Mouse (Mus musculus): ENCODE results near the gene Nkiras2. TPM values are rescaled to one million over a fixed set of nuclear protein-coding genes. Genes with fewer than 3 reads are reported as not detected.
"Not testable (repeated sequence)": the region's sequence is repeated elsewhere in the genome, so short reads cannot be mapped to it uniquely, and the experiment has no call there.

The Nkiras2 gene
- polyA plus RNA-seq, 1 experiment, result 29.9 TPM

DNA sequence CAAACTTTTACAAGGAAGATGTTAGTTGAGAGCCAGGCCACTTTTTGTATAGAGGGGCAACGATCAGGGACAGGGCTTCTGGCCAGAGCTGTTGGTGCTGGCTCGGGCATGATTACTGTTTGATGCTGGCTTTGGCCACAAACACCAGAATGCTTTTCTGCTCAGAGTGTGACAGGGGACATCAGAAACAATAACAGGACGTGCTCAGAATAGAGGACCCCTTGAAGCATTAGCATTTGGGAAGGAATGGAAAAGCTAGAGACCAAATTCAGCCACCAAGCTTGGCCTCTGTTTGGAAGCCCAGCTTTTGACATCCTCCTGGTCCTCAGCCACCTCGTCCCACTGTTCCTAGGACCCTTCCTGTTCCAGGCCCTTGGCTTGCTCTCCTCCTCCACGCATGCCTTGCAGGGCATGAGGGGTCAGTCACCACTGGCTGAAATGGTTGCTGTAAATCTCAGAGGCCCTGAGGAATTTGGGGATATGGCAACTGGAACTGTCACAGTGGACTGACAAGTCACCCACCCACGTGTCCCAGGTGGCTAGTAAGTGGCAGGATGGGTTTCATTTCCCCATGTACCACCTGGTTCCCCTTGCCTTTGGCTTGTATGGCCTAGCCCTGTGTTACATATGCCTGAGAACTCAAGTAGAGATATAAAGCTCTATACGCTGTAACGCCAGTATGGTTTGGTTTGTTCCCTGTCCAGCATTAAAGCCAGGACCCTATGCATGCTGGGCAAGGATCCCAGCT lies 41.0 kb upstream of the Nkiras2 start:
- Histone ChIP-seq H3K27ac (ENCODE audit: insufficient read depth, low read length) (no peak overlapping the region), H3K4me3 (ENCODE audit: insufficient read depth, low read length) (no peak overlapping the region), H3K4me1 (ENCODE audit: control insufficient read depth, insufficient read depth, low read length) (no peaks in the 10 kb centered on the region; the same call in 1 of the 2 replicates)
- TF ChIP-seq CTCF (IDR thresholded peaks at IDR 0.05; ENCODE audit: borderline replicate concordance, insufficient read depth, low read length) (no peak), POLR2A (IDR thresholded peaks at IDR 0.05; ENCODE audit: low read depth, low read length) (no peak)

DNA sequence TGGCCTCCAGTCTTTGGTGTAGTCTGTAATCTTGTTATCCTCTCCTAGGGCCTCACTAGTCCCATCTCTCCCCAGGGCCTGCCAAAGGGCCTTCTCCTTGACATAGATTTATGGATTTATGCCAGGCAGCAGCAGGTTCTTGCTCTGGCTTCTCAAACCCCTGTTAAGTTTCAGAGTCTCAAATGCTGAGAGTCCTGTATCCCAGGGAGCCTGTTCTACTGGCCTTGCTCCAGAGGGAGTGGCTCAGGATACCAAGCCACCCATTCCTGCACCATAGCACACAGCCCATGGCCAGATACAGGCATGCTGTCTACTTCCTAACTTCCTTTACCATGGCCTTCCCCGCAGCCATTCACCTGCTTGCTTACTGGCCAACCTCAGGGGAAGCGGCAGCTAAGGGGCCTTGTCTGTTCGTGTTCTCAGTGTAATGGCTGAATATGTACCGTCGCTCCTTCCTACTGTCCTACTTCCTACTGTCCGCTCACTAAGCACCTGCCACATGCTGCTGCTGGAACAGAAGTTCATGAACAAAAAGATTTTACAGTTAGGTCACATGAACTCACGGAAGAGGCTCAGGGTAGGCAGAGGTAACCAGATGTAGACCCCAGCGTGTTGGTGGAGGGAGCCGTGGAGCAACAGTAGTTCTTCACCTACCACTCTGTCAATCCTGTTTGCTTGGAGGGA lies 39.8 kb upstream of the Nkiras2 start:
- Histone ChIP-seq H3K4me1 (ENCODE audit: control insufficient read depth, insufficient read depth, low read length) (no peaks in the 10 kb centered on the region; the same call in 1 of the 2 replicates), H3K4me3 (ENCODE audit: insufficient read depth, low read length) (no peak overlapping the region), H3K27ac (ENCODE audit: insufficient read depth, low read length) (no peak overlapping the region)
- TF ChIP-seq POLR2A (IDR thresholded peaks at IDR 0.05; ENCODE audit: low read depth, low read length) (no peak), CTCF (IDR thresholded peaks at IDR 0.05; ENCODE audit: borderline replicate concordance, insufficient read depth, low read length) (no peak)

DNA sequence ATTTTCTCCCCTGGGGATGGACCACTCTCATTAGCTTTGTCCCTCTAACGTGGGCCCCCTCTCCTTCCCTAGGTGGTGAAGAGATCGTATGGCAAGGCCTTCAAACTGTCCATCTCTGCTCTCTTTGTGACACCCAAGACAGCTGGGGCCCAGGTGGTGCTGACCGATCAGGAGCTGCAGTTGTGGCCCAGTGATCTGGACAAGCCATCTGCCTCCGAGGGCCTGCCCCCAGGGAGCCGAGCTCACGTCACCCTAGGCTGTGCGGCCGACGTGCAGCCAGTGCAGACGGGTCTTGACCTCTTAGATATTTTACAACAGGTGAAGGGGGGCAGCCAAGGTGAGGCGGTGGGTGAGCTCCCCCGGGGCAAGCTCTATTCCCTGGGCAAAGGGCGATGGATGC lies 38.8 kb upstream of the Nkiras2 start:
- Histone ChIP-seq H3K4me3 (ENCODE audit: insufficient read depth, low read length) (no peak overlapping the region), H3K27ac (ENCODE audit: insufficient read depth, low read length) (no peak overlapping the region), H3K4me1 (ENCODE audit: control insufficient read depth, insufficient read depth, low read length) (no peaks in the 10 kb centered on the region; the same call in 1 of the 2 replicates)
- TF ChIP-seq POLR2A (IDR thresholded peaks at IDR 0.05; ENCODE audit: low read depth, low read length) (no peak), CTCF (IDR thresholded peaks at IDR 0.05; ENCODE audit: borderline replicate concordance, insufficient read depth, low read length) (no peak)

DNA sequence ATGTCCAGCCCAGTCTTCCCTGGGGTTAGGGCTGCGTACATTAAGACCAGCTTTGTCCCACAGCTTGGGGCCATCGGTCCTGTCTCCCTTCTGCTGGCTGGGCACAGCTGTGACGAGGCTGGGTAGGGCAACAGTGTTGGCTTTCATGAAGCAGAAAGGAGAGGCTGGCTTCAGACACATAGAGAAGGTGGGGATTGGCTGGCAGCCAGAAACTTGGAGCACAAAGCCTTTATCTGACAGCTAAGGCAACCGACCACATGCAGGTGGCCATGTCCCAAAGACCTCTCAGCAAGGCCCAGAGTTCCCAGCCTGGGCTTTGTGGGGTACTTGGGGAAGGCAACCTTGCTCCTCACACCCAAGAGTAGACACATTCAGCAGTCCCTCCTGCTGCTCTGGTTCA lies 37.3 kb upstream of the Nkiras2 start:
- Histone ChIP-seq H3K4me3 (ENCODE audit: insufficient read depth, low read length) (no peak overlapping the region), H3K4me1 (ENCODE audit: control insufficient read depth, insufficient read depth, low read length) (no peaks in the 10 kb centered on the region), H3K27ac (ENCODE audit: insufficient read depth, low read length) (no peak overlapping the region)
- TF ChIP-seq POLR2A (IDR thresholded peaks at IDR 0.05; ENCODE audit: low read depth, low read length), result no peak
- TF ChIP-seq CTCF (IDR thresholded peaks at IDR 0.05; ENCODE audit: borderline replicate concordance, insufficient read depth, low read length), result no peak

DNA sequence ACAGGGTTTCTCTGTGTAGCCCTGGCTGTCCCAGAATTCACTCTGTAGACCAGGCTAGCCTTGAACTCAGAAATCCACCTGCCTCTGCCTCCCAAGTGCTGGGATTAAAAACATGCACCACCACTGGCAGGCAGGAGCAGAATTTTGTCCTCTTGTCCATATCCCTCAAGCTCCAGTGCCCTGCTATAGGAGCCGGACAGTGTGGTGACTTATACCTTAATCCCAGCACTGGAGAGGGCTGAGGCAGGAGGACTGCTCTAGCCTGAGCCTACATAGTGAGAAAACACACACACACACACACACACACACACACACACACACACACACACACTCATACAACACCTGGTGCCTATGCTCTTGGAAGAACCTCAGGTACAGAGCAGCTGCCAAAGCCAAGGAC lies 36.6 kb upstream of the Nkiras2 start:
- H3K4me1 ChIP-seq (ENCODE audit: control insufficient read depth, insufficient read depth, low read length); H3K4me3 ChIP-seq (ENCODE audit: insufficient read depth, low read length): not testable (repeated sequence)

DNA sequence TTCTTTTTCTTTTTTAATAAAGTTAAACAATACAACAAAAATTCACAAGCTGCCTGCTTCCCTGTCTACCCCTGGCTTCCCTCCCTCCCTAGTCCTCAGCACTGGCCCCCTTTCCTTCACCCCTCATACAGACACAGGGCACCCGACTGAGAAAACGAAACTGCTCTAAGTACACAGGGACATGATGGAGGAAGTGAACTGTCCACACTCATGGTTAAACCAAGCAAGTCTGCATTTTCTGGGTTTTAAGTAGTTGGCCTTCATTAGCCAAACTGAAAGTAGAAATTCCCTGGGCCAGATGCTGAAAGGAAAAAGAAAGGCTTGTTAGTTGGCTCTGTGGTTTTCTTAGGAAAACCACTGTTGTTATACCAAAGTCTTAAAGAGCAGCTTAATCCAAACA lies 36.2 kb upstream of the Nkiras2 start:
- no peak overlapping the region for H3K27ac ChIP-seq (ENCODE audit: insufficient read depth, low read length)
- TF ChIP-seq POLR2A (IDR thresholded peaks at IDR 0.05; ENCODE audit: low read depth, low read length) (no peak), CTCF (IDR thresholded peaks at IDR 0.05; ENCODE audit: borderline replicate concordance, insufficient read depth, low read length) (no peak)
- H3K4me1 ChIP-seq (ENCODE audit: control insufficient read depth, insufficient read depth, low read length), result no peaks in the 10 kb centered on the region
- no peak overlapping the region for H3K4me3 ChIP-seq (ENCODE audit: insufficient read depth, low read length)

More for the DNA sequence above, 36.6 kb upstream of the Nkiras2 start:
- not testable (repeated sequence) for H3K27ac ChIP-seq (ENCODE audit: insufficient read depth, low read length)

DNA sequence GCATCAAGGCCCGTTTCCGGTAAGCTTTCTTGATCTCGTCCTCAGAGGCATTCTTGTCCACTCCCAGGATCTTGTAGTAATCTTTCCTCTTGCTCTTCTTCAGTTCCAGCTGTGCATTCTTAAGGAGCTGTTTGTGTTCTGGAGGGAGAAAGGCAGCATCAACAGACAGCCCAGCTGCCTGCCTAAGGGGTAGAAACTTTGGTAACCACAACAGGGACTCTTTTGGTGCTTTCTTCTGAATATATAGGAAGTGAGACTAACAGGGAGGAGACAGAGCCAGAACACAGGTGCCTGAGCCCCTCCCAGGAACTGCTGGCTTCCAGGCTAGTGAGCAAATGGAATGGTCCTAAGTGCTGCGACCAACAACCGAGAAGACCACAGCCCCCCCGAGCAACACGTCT lies 34.5 kb upstream of the Nkiras2 start:
- Histone ChIP-seq H3K27ac (ENCODE audit: insufficient read depth, low read length) (no peak overlapping the region), H3K4me3 (ENCODE audit: insufficient read depth, low read length) (no peak overlapping the region), H3K4me1 (ENCODE audit: control insufficient read depth, insufficient read depth, low read length) (no peaks in the 10 kb centered on the region)
- TF ChIP-seq POLR2A (IDR thresholded peaks at IDR 0.05; ENCODE audit: low read depth, low read length) (no peak), CTCF (IDR thresholded peaks at IDR 0.05; ENCODE audit: borderline replicate concordance, insufficient read depth, low read length) (no peak)

DNA sequence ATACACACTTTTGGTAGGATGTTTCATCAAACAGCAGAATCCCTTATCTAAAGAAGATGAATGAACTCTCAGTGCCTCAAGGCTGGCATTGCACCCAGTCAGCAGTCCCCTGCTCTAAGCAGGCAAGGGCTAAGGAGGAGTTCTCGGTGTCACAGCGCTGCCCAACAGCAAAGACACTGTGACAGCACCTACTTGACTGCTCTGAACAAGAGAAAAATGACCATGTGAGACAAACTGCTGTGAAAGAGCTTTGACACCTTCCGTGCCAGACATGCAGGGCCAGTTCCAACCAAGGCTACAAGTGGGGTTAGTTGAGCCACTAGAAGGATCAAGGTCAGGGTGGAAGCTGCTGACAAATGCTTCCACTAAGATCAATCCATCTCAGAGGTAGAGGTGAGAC lies 33.9 kb upstream of the Nkiras2 start:
- no peaks in the 10 kb centered on the region for H3K4me1 ChIP-seq (ENCODE audit: control insufficient read depth, insufficient read depth, low read length)
- no peak overlapping the region for H3K27ac ChIP-seq (ENCODE audit: insufficient read depth, low read length)
- H3K4me3 ChIP-seq (ENCODE audit: insufficient read depth, low read length), result no peak overlapping the region
- TF ChIP-seq CTCF (IDR thresholded peaks at IDR 0.05; ENCODE audit: borderline replicate concordance, insufficient read depth, low read length), result no peak
- no peak for TF ChIP-seq POLR2A (IDR thresholded peaks at IDR 0.05; ENCODE audit: low read depth, low read length)

DNA sequence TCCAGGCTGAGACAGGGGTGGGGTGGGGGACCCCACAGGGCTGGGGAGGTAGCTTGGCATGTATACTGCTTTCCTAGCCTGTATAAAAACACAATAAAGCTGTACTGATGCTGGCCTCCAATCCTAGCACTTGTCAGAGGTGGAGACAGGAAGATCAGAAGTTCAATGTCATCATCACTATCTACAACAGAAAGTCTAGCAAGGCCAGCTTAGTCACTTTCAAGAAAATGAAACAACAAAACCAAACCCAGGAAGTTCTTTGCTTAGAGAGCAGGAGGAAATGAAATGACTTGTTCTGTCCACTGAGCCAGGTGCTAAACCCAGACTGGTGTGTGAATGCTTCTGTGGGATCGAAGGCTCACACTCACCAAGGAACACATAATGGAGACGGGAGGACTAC lies 30.6 kb upstream of the Nkiras2 start:
- H3K4me3 ChIP-seq (ENCODE audit: insufficient read depth, low read length), result no peak overlapping the region
- H3K4me1 ChIP-seq (ENCODE audit: control insufficient read depth, insufficient read depth, low read length), result no peaks in the 10 kb centered on the region
- no peak for TF ChIP-seq POLR2A (IDR thresholded peaks at IDR 0.05; ENCODE audit: low read depth, low read length)
- TF ChIP-seq CTCF (IDR thresholded peaks at IDR 0.05; ENCODE audit: borderline replicate concordance, insufficient read depth, low read length), result no peak
- H3K27ac ChIP-seq (ENCODE audit: insufficient read depth, low read length), result no peak overlapping the region

DNA sequence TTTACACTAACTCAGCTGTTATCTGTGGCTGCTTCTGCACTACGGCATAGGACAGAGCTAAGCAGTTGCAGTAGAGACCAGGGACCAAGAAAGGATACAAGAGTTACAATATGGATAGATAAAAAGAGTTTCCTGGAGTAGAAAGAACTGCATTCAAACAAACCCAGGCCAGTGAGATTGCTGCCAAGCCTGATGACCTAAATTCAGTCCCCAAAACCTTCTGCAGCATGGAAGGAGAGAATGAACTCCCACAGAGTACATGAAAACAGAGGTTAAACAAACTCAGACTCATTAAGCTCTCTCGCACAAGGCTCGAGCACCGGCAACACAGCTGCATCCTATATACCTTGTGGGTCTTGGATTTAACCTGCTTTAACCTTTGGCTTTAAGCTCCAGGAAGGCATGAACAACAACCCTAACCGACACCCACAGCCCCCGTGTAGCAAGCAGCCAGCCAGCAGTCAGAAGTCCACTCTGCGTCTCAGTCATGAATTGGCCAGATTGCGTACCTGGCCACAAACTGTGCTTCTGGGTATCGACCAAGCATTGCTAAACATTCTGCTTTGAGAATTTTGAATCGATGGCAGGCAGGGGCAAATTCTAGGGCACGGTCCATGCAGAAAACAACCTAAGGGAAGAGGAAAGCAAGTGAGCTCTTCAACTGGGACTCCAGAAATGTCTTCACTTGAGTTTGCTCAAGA lies 26.5 kb upstream of the Nkiras2 start:
- no peak for TF ChIP-seq CTCF (IDR thresholded peaks at IDR 0.05; ENCODE audit: borderline replicate concordance, insufficient read depth, low read length)
- H3K27ac ChIP-seq (ENCODE audit: insufficient read depth, low read length), result no peak overlapping the region
- H3K4me3 ChIP-seq (ENCODE audit: insufficient read depth, low read length), result no peak overlapping the region
- H3K4me1 ChIP-seq (ENCODE audit: control insufficient read depth, insufficient read depth, low read length), result no peaks in the 10 kb centered on the region
